Mouse (Mus musculus): ENCODE measurements around the gene Nt5c. TPM values are rescaled to one million over a fixed set of nuclear protein-coding genes. Genes with fewer than 3 reads are reported as not detected.
A peak's percentile ranks its signal among the peaks of the same experiment; 100 is the strongest.

Nt5c gene
- total and polyA plus RNA-seq, 3 experiments, result 99.3 to 102 TPM; not detected in 1

GRCm38 (mm10) chr11:115492387-115492786 is 725 bp upstream of the Nt5c start (continued):
- peak; percentile 43 for TF ChIP-seq TAL1 (IDR thresholded peaks at IDR 0.05; ENCODE audit: low read length)
- TF ChIP-seq USF1 (IDR thresholded peaks at IDR 0.05; ENCODE audit: low read depth, low read length), result no peak
- TF ChIP-seq RAD21 (IDR thresholded peaks at IDR 0.05; ENCODE audit: low read depth, low read length), result no peak
- TF ChIP-seq UBTF (IDR thresholded peaks at IDR 0.05; ENCODE audit: borderline replicate concordance, insufficient read depth, low read depth, low read length), result no peak
- peak; percentile 85 for TF ChIP-seq MAX (IDR thresholded peaks at IDR 0.05; ENCODE audit: low read length)
- peak; percentile 54; the same call in 1 of the 2 replicates for TF ChIP-seq GATA1 (IDR thresholded peaks at IDR 0.05; ENCODE audit: low read depth, low read length)
- TF ChIP-seq CHD2 (IDR thresholded peaks at IDR 0.05; ENCODE audit: low read length), result no peak
- no peak for TF ChIP-seq KAT2A (conservative IDR thresholded peaks at IDR 0.05; ENCODE audit: low read depth, low read length)
- peak in 1 of 2 experiments; percentile 25; a peak in 1 of 4 replicates for TF ChIP-seq EP300 (IDR thresholded peaks at IDR 0.05; ENCODE audit: low read depth in 1 of 2, low read length in 2 of 2)
- no peak for TF ChIP-seq MEF2A (IDR thresholded peaks at IDR 0.05; ENCODE audit: extremely low read depth, insufficient replicate concordance, low read depth, low read length, poor library complexity, severe bottlenecking)
- no peak for TF ChIP-seq CTCF (IDR thresholded peaks at IDR 0.05 in 2 of 3, conservative IDR thresholded peaks at IDR 0.05 in 1 of 3; ENCODE audit: control insufficient read depth in 1 of 3, insufficient read depth in 1 of 3, low read depth in 2 of 3, low read length in 3 of 3, poor library complexity in 1 of 3, severe bottlenecking in 1 of 3)
- no peak for TF ChIP-seq ELF1 (IDR thresholded peaks at IDR 0.05; ENCODE audit: low read depth, low read length)
- TF ChIP-seq RCOR1 (IDR thresholded peaks at IDR 0.05; ENCODE audit: low read depth, low read length), result no peak
- no peak for TF ChIP-seq NELFE (IDR thresholded peaks at IDR 0.05; ENCODE audit: low read depth, low read length)
- TF ChIP-seq SMC3 (IDR thresholded peaks at IDR 0.05; ENCODE audit: low read depth, low read length), result peak; percentile 13; the same call in 1 of the 2 replicates
- no peak for TF ChIP-seq GABPA (IDR thresholded peaks at IDR 0.05; ENCODE audit: low read depth, low read length)

GRCm38 (mm10) chr11:115490441-115491355 is 964 bp downstream of the Nt5c start:
- TF ChIP-seq MAX (IDR thresholded peaks at IDR 0.05; ENCODE audit: low read length), result no peak
- TF ChIP-seq RAD21 (IDR thresholded peaks at IDR 0.05; ENCODE audit: low read depth, low read length), result no peak
- no peak for TF ChIP-seq MAFK (IDR thresholded peaks at IDR 0.05; ENCODE audit: borderline replicate concordance, low read depth, low read length)
- DNase-seq (ENCODE audit: low read depth, low spot score), result no peak
- Histone ChIP-seq H3K36me3 (ENCODE audit: control insufficient read depth in 1 of 2, insufficient read depth in 2 of 2, low read length in 2 of 2) (0 out of 4 replicates have a peak, but pooled peaks cover 0 to 3% of the 10 kb centered on the region in 2 experiments), H3K4me1 (ENCODE audit: control insufficient read depth in 1 of 2, insufficient read depth in 2 of 2, low read length in 2 of 2) (peaks cover 2 to 12% of the 10 kb centered on the region in 2 experiments; a peak in 3 of 4 replicates), H3K79me2 (ENCODE audit: control insufficient read depth, insufficient read depth, low read length, poor library complexity) (peaks cover 13% of the 10 kb centered on the region), H3K27ac (ENCODE audit: control insufficient read depth, low read depth, low read length) (no peak overlapping the region), H3K4me3 (ENCODE audit: control insufficient read depth in 1 of 2, insufficient read depth in 1 of 2, low read depth in 2 of 2, low read length in 2 of 2) (peak overlapping the region in 1 of 2 experiments; percentile 83; a peak in 3 of 4 replicates), H3K9ac (ENCODE audit: control insufficient read depth, low read depth, low read length, poor library complexity, severe bottlenecking) (peak overlapping the region; percentile 74), H3K9me3 (replicated peaks; ENCODE audit: insufficient read depth, low read length) (no peaks in the 10 kb centered on the region), H3K27me3 (ENCODE audit: control insufficient read depth in 1 of 2, insufficient read depth in 2 of 2, low read length in 2 of 2) (no peaks in the 10 kb centered on the region)

Measured in MEL (cell line).